Mouse (Mus musculus) regulatory T cell (primary cell): ENCODE measurements around the gene Mfsd12.

ENCODE experiments used
- in situ Hi-C: fragments of 300-600 bp; cut with MboI, MseI; formaldehyde crosslinking; loops from one replicate; pipeline ENCODE4 v1.15.1; 2025; ENCODE audit warnings: high pct_unique_total_duplicates

Mfsd12 gene

GRCm38 (mm10) chr10:81401521-81402226, 44.4 kb downstream of the Mfsd12 start:
- in situ Hi-C loops = no loop called here

GRCm38 (mm10) chr10:81402227-81402765, 45.0 kb downstream of the Mfsd12 start:
- in situ Hi-C loops = no loop called here

- in situ Hi-C loops = no loop called here
Measured at GRCm38 (mm10) chr10:81403511-81403910, 46.2 kb downstream of the Mfsd12 start.

- in situ Hi-C loops = no loop called here
Measured at GRCm38 (mm10) chr10:81404082-81404481, 46.8 kb downstream of the Mfsd12 start.

GRCm38 (mm10) chr10:81404720-81405119, 47.4 kb downstream of the Mfsd12 start:
- in situ Hi-C loops = no loop called here

GRCm38 (mm10) chr10:81405588-81406201, 48.4 kb downstream of the Mfsd12 start:
- in situ Hi-C loops = no loop called here

GRCm38 (mm10) chr10:81406504-81407440, 49.5 kb downstream of the Mfsd12 start:
- in situ Hi-C loops = no loop called here

GRCm38 (mm10) chr10:81407539-81408423, 50.5 kb downstream of the Mfsd12 start:
- in situ Hi-C loops = no loop called here

- in situ Hi-C loops = no loop called here
Measured at GRCm38 (mm10) chr10:81408424-81408729, 51.1 kb downstream of the Mfsd12 start.

- in situ Hi-C loops = no loop called here
Measured at GRCm38 (mm10) chr10:81408871-81409291, 51.6 kb downstream of the Mfsd12 start.

GRCm38 (mm10) chr10:81409330-81409729, 52.0 kb downstream of the Mfsd12 start:
- in situ Hi-C loops = no loop called here

- in situ Hi-C loops = no loop called here
Measured at GRCm38 (mm10) chr10:81410350-81410749, 53.1 kb downstream of the Mfsd12 start.

- in situ Hi-C loops = no loop called here
Measured at GRCm38 (mm10) chr10:81410981-81411380, 53.7 kb downstream of the Mfsd12 start.

GRCm38 (mm10) chr10:81411471-81412400, 54.4 kb downstream of the Mfsd12 start:
- in situ Hi-C loops = no loop called here

- in situ Hi-C loops = no loop called here
Measured at GRCm38 (mm10) chr10:81412586-81413309, 55.5 kb downstream of the Mfsd12 start.

GRCm38 (mm10) chr10:81413310-81414261, 56.3 kb downstream of the Mfsd12 start:
- in situ Hi-C loops = no loop called here

- in situ Hi-C loops = no loop called here
Measured at GRCm38 (mm10) chr10:81414682-81415081, 57.4 kb downstream of the Mfsd12 start.

- in situ Hi-C loops = no loop called here
Measured at GRCm38 (mm10) chr10:81415146-81415545, 57.9 kb downstream of the Mfsd12 start.
